Comparison of ENCODE assay signal across 33 mouse cellular contexts in the genomic region with DNA sequence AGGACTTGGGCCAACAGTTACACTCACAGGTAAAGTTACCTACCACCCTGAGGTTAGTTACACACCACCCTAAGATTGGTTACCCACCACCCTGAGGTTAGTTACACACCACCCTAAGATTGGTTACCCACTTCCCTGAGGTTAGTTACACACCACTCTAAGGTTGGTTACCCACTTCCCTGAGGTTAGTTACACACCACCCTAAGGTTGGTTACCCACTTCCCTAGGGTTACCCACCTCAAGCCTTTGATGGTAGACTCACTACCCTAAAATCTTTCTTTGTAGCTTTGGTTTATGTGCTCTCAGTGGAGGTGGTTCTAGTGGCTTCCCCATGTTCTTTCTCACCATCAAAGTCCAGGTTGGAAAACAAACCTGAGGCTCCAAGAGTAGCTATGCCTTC. TPM values are rescaled to one million over a fixed set of nuclear protein-coding genes. Genes with fewer than 3 reads are reported as not detected.
DNase-seq lines count a peak whose midpoint lies in the region; ATAC-seq lines count a peak whose summit lies in the region.
"Had no signal": no experiment of that assay in that cellular context is flagged by ENCODE, and none has a peak within 500 bp of the region (broad histone marks: within the 10 kb centered on the region; RNA-seq: fewer than 3 reads in every experiment).

No protein-coding gene starts in this region.

- H3K36me3 ChIP-seq in forebrain, embryonic 11.5 days (ENCODE audit: control insufficient read depth, insufficient read depth, low read length): no peaks in the 10 kb centered on the region
- H3K36me3 ChIP-seq: embryonic facial prominence, embryonic 12.5 days; heart, embryonic 15.5 days; intestine, embryonic 15.5 days; lung, embryonic 15.5 days; midbrain, embryonic 12.5 days; neural tube, embryonic 15.5 days had no signal

- H3K27ac ChIP-seq in forebrain, embryonic 11.5 days (ENCODE audit: low read depth, low read length): no peak overlapping the region
- H3K27ac ChIP-seq: embryonic facial prominence, embryonic 12.5 days; heart, embryonic 15.5 days; intestine, embryonic 15.5 days; lung, embryonic 15.5 days; midbrain, embryonic 12.5 days; neural tube, embryonic 15.5 days had no signal

- peak; percentile 7 for DNase-seq in CD4-positive, CD25-positive, alpha-beta regulatory T cell, adult 2 months (ENCODE audit: low read depth, low spot score)
- DNase-seq in 416B (ENCODE audit: low read depth): peak; percentile 56
- no peak for DNase-seq in layer of hippocampus, postnatal 25 days (ENCODE audit: extremely low spot score in 1 of 2, low spot score in 1 of 2)
- no peak for DNase-seq in left cerebral cortex, adult 18-20 months (ENCODE audit: low spot score in 2 of 2)
- DNase-seq in forebrain, embryonic 11.5 days (ENCODE audit: low spot score): no peak
- DNase-seq: adrenal gland, postnatal 10 days; cerebellum, adult 9-10 months; cerebellum, postnatal 36 days; embryo, embryonic 11 days; forebrain, postnatal 0 days; gastrocnemius, postnatal 10 days; kidney, adult 2 months; kidney, postnatal 36 days; layer of hippocampus, postnatal 36 days; retina, postnatal 1 day; right cerebral cortex, postnatal 25 days; spleen, adult 18-20 months; thymus, adult 2 months had no signal

- no peak overlapping the region for H3K9ac ChIP-seq in forebrain, embryonic 11.5 days (ENCODE audit: low read length)
- H3K9ac ChIP-seq: embryonic facial prominence, embryonic 12.5 days; forebrain, postnatal 0 days; heart, embryonic 15.5 days; intestine, embryonic 15.5 days; lung, embryonic 15.5 days; midbrain, embryonic 12.5 days; neural tube, embryonic 15.5 days had no signal

- no peaks in the 10 kb centered on the region for H3K4me1 ChIP-seq in forebrain, embryonic 11.5 days (replicated peaks; ENCODE audit: control insufficient read depth, insufficient read depth, low read length)
- H3K4me1 ChIP-seq: embryonic facial prominence, embryonic 12.5 days; intestine, embryonic 15.5 days; midbrain, embryonic 12.5 days; neural tube, embryonic 15.5 days had no signal

- no peaks in the 10 kb centered on the region for H3K9me3 ChIP-seq in forebrain, embryonic 11.5 days (ENCODE audit: control insufficient read depth, low read length)
- H3K9me3 ChIP-seq: embryonic facial prominence, embryonic 12.5 days; intestine, embryonic 15.5 days; lung, embryonic 15.5 days; midbrain, embryonic 12.5 days; neural tube, embryonic 15.5 days had no signal

- H3K27me3 ChIP-seq in forebrain, embryonic 11.5 days (ENCODE audit: control insufficient read depth, insufficient read depth, low read length): no peaks in the 10 kb centered on the region
- H3K27me3 ChIP-seq: CH12.LX; embryonic facial prominence, embryonic 12.5 days; intestine, embryonic 15.5 days; lung, embryonic 15.5 days; midbrain, embryonic 12.5 days; neural tube, embryonic 15.5 days had no signal

- H3K4me2 ChIP-seq in forebrain, embryonic 11.5 days (ENCODE audit: low read depth, low read length, severe bottlenecking): no peak overlapping the region
- H3K4me2 ChIP-seq: embryonic facial prominence, embryonic 12.5 days; heart, embryonic 15.5 days; intestine, embryonic 15.5 days; lung, embryonic 15.5 days; midbrain, embryonic 12.5 days; neural tube, embryonic 15.5 days had no signal

- no peak for ATAC-seq in CD4-positive, CD25-positive, alpha-beta regulatory T cell, adult 4 months
- peak; percentile 47 for ATAC-seq in common myeloid progenitor, adult 5-6 weeks (replicated peaks; ENCODE audit: low read depth, poor library complexity, severe bottlenecking)
- ATAC-seq in megakaryocyte progenitor cell, adult 5-6 weeks (replicated peaks; ENCODE audit: poor library complexity): peak; percentile 29; the same call in 1 of the 2 replicates
- no peak for ATAC-seq in forebrain, embryonic 11.5 days (replicated peaks; ENCODE audit: low FRiP score)
- ATAC-seq: forebrain, postnatal 0 days; hindbrain, embryonic 16.5 days; intestine, embryonic 15.5 days had no signal

- H3K4me3 ChIP-seq in forebrain, embryonic 11.5 days (ENCODE audit: low read depth, low read length): no peak overlapping the region
- H3K4me3 ChIP-seq: embryonic facial prominence, embryonic 12.5 days; heart, embryonic 15.5 days; intestine, embryonic 15.5 days; lung, embryonic 15.5 days; megakaryocyte, embryonic 14.5 days; midbrain, embryonic 12.5 days; neural tube, embryonic 15.5 days had no signal

RNA-seq across cellular contexts. Expression of a gene that starts 9.8 kb away (rescaled TPM):
- polyA plus RNA-seq in CD4-positive, CD25-positive, alpha-beta regulatory T cell, adult 4 months (2017; shearing (Covaris generic)): 100 to 1,000 TPM; 672 to 754 TPM
- 115 and 119 TPM in 2 replicates for total RNA-seq in common myeloid progenitor, adult 5-6 weeks (2017)
- 127 and 144 TPM in 2 replicates for total RNA-seq in megakaryocyte progenitor cell, adult 5-6 weeks (2015)
- total RNA-seq in megakaryocyte progenitor cell, adult 5-6 weeks (2017): 98.1 and 105 TPM in 2 replicates
- not detected for total RNA-seq in layer of hippocampus, postnatal 25 days (2021)
- under 1 TPM in 1 of 2 experiments, not detected in 1; 0.44 TPM for total RNA-seq in left cerebral cortex, adult 18-20 months (2021)
- polyA plus RNA-seq in forebrain, embryonic 11.5 days (2014; fragmentation: Nextera tagmentation; extraction: Ambion mirVana): 4.2 and 5.3 TPM in 2 replicates

RNA-seq across cellular contexts. Expression of a gene that starts 25.9 kb away (rescaled TPM):
- 1 to 10 TPM in 1 of 2 experiments, under 1 TPM in 1; 0.66 to 1.7 TPM for polyA plus RNA-seq in CD4-positive, CD25-positive, alpha-beta regulatory T cell, adult 4 months (2017; shearing (Covaris generic))
- 0.27 TPM in 1 of 2 replicates, not detected in the other for total RNA-seq in common myeloid progenitor, adult 5-6 weeks (2017)
- 0.67 and 1.0 TPM in 2 replicates for total RNA-seq in megakaryocyte progenitor cell, adult 5-6 weeks (2015)
- total RNA-seq in megakaryocyte progenitor cell, adult 5-6 weeks (2017): 0.68 TPM in 1 of 2 replicates, not detected in the other
- under 1 TPM; 0.22 to 0.31 TPM for total RNA-seq in layer of hippocampus, postnatal 25 days (2021)
- not detected for total RNA-seq in left cerebral cortex, adult 18-20 months (2021)
- 0.12 and 0.49 TPM in 2 replicates for polyA plus RNA-seq in forebrain, embryonic 11.5 days (2014; fragmentation: Nextera tagmentation; extraction: Ambion mirVana)
- total RNA-seq: CH12.LX; forebrain, postnatal 0 days; gastrocnemius, postnatal 10 days; heart, postnatal 25 days; liver, adult 2 months; midbrain, postnatal 0 days had no signal
- polyA plus RNA-seq: liver, adult 2 months had no signal

RNA-seq across cellular contexts. Expression of a gene that starts 57.5 kb away (rescaled TPM):
- 100 to 1,000 TPM; 290 to 354 TPM for polyA plus RNA-seq in CD4-positive, CD25-positive, alpha-beta regulatory T cell, adult 4 months (2017; shearing (Covaris generic))
- 187 and 210 TPM in 2 replicates for total RNA-seq in common myeloid progenitor, adult 5-6 weeks (2017)
- total RNA-seq in megakaryocyte progenitor cell, adult 5-6 weeks (2015): 118 and 140 TPM in 2 replicates
- total RNA-seq in megakaryocyte progenitor cell, adult 5-6 weeks (2017): 121 and 181 TPM in 2 replicates
- 100 to 1,000 TPM; 489 to 524 TPM for total RNA-seq in layer of hippocampus, postnatal 25 days (2021)
- total RNA-seq in left cerebral cortex, adult 18-20 months (2021): 100 to 1,000 TPM; 388 to 392 TPM
- 216 and 246 TPM in 2 replicates for polyA plus RNA-seq in forebrain, embryonic 11.5 days (2014; fragmentation: Nextera tagmentation; extraction: Ambion mirVana)

Comparison
In these comparisons a context has a peak if more than half of its experiments do, and no peak if none do; other contexts are left out.
1. DNase-seq: peak in CD4-positive, CD25-positive, alpha-beta regulatory T cell, adult 2 months (single experiment) and 416B (single experiment); none in layer of hippocampus, postnatal 25 days (0 of 2), left cerebral cortex, adult 18-20 months (0 of 2) and forebrain, embryonic 11.5 days (single experiment).
2. ATAC-seq: peak in common myeloid progenitor, adult 5-6 weeks (single experiment) and megakaryocyte progenitor cell, adult 5-6 weeks (single experiment); none in CD4-positive, CD25-positive, alpha-beta regulatory T cell, adult 4 months (single experiment) and forebrain, embryonic 11.5 days (single experiment).
3. RNA of a gene that starts 9.8 kb away (total RNA-seq): 98.1 to 144 TPM in megakaryocyte progenitor cell, adult 5-6 weeks and 115 to 119 TPM in common myeloid progenitor, adult 5-6 weeks; 0.44 TPM in left cerebral cortex, adult 18-20 months and not detected in layer of hippocampus, postnatal 25 days; every median in the first group is over 10 times any median in the second.